ENCODE assay signal across 16 mouse cellular contexts in the genomic region with DNA sequence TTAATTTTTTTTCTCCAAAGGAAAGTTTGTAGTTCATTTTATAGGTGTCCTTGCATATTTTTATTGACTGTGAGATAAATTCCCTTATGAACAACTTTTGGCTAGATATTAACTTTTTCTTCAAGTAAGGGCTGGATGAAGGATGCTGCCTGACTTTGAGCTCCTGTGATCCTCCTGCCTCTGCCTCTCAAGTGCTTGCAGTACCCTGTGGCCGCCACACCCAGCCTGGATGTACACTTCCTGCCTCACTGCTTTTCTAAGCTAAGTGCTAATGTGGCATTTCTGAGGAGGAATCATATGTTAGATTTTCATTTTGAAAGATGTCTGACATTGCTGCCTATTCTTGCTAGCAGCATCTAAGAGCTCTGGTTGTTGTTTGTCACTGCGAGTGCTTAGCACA.
DNase-seq lines count a peak whose midpoint lies in the region; ATAC-seq lines count a peak whose summit lies in the region.
"Had no signal": no experiment of that assay in that cellular context is flagged by ENCODE, and none has a peak within 500 bp of the region (broad histone marks: within the 10 kb centered on the region; RNA-seq: fewer than 3 reads in every experiment).

No protein-coding gene starts in this region.

- no peaks in the 10 kb centered on the region for H3K9me3 ChIP-seq in limb, embryonic 15.5 days
- H3K9me3 ChIP-seq in limb, embryonic 10.5 days (replicated peaks), result no peaks in the 10 kb centered on the region
- H3K9me3 ChIP-seq: embryonic facial prominence, embryonic 13.5 days; hindbrain, embryonic 12.5 days; intestine, embryonic 15.5 days; liver, embryonic 13.5 days; midbrain, embryonic 15.5 days had no signal

- peak overlapping the region; percentile 14; the same call in 1 of the 2 replicates for H3K27ac ChIP-seq in limb, embryonic 15.5 days
- H3K27ac ChIP-seq in limb, embryonic 10.5 days, result no peak overlapping the region
- H3K27ac ChIP-seq: embryonic facial prominence, embryonic 13.5 days; hindbrain, embryonic 12.5 days; intestine, embryonic 15.5 days; liver, embryonic 13.5 days; midbrain, embryonic 15.5 days had no signal

- H3K27me3 ChIP-seq in limb, embryonic 15.5 days, result no peaks in the 10 kb centered on the region
- no peaks in the 10 kb centered on the region for H3K27me3 ChIP-seq in limb, embryonic 10.5 days (ENCODE audit: low read depth, poor library complexity, severe bottlenecking)
- H3K27me3 ChIP-seq: embryonic facial prominence, embryonic 13.5 days; hindbrain, embryonic 12.5 days; intestine, embryonic 15.5 days; liver, embryonic 13.5 days; midbrain, embryonic 15.5 days had no signal

- no peak overlapping the region for H3K9ac ChIP-seq in limb, embryonic 15.5 days
- H3K9ac ChIP-seq: embryonic facial prominence, embryonic 13.5 days; hindbrain, embryonic 12.5 days; intestine, embryonic 15.5 days; liver, embryonic 13.5 days; midbrain, embryonic 15.5 days had no signal

- no peaks in the 10 kb centered on the region for H3K36me3 ChIP-seq in limb, embryonic 15.5 days
- no peaks in the 10 kb centered on the region for H3K36me3 ChIP-seq in limb, embryonic 10.5 days
- H3K36me3 ChIP-seq: embryonic facial prominence, embryonic 13.5 days; hindbrain, embryonic 12.5 days; intestine, embryonic 15.5 days; liver, embryonic 13.5 days; midbrain, embryonic 15.5 days had no signal

- DNase-seq in limb, embryonic 10.5 days (ENCODE audit: low spot score), result no peak
- DNase-seq in 416B (ENCODE audit: low read depth), result peak; percentile 15
- peak; percentile 26 for DNase-seq in CD4-positive, CD25-positive, alpha-beta regulatory T cell, adult 2 months (ENCODE audit: low read depth, low spot score)
- DNase-seq in right cerebral cortex, postnatal 36 days (ENCODE audit: low spot score in 2 of 2), result no peak
- DNase-seq in layer of hippocampus, adult 18-20 months (ENCODE audit: low spot score in 2 of 2), result no peak
- DNase-seq: adrenal gland, postnatal 25 days; cerebellum, adult 18-20 months; left cerebral cortex, postnatal 4 days; liver, embryonic 13.5 days; thymus, adult 18-20 months had no signal

- WGBS in limb, embryonic 15.5 days, result 84% methylated on average over 2 of the region's 2 CpGs
- 84% methylated on average over 2 of the region's 2 CpGs for WGBS in limb, embryonic 10.5 days

- H3K4me1 ChIP-seq in limb, embryonic 15.5 days, result peaks cover 13% of the 10 kb centered on the region
- H3K4me1 ChIP-seq in limb, embryonic 10.5 days, result no peaks in the 10 kb centered on the region

- H3K4me3 ChIP-seq in limb, embryonic 15.5 days, result no peak overlapping the region
- H3K4me3 ChIP-seq in limb, embryonic 10.5 days, result no peak overlapping the region
- H3K4me3 ChIP-seq: embryonic facial prominence, embryonic 13.5 days; hindbrain, embryonic 12.5 days; intestine, embryonic 15.5 days; liver, embryonic 13.5 days; midbrain, embryonic 15.5 days had no signal

- no peak for ATAC-seq in limb, embryonic 15.5 days (ENCODE audit: insufficient number of reproducible peaks, low FRiP score, low TSS enrichment, low read depth)
- 0 out of 2 replicates have a peak, but pooled peaks have one; percentile 52 for ATAC-seq in megakaryocyte-erythroid progenitor cell, adult 5-6 weeks (replicated peaks; ENCODE audit: low FRiP score, low TSS enrichment, poor library complexity, severe bottlenecking)
- ATAC-seq: intestine, embryonic 15.5 days had no signal

- H3K4me2 ChIP-seq in limb, embryonic 15.5 days, result no peak overlapping the region
- H3K4me2 ChIP-seq: embryonic facial prominence, embryonic 13.5 days; hindbrain, embryonic 12.5 days; intestine, embryonic 15.5 days; liver, embryonic 13.5 days; midbrain, embryonic 15.5 days had no signal

Comparison
In these comparisons a context has a peak if more than half of its experiments do, and no peak if none do; other contexts are left out.
1. DNase-seq: peak in 416B (single experiment) and CD4-positive, CD25-positive, alpha-beta regulatory T cell, adult 2 months (single experiment); none in limb, embryonic 10.5 days (single experiment), right cerebral cortex, postnatal 36 days (0 of 2) and layer of hippocampus, adult 18-20 months (0 of 2).